Mouse (Mus musculus): ENCODE results near the gene Phospho1. TPM values are rescaled to one million over a fixed set of nuclear protein-coding genes. Genes with fewer than 3 reads are reported as not detected.
A peak's percentile ranks its signal among the peaks of the same experiment; 100 is the strongest.
"Not testable (repeated sequence)": the region's sequence is repeated elsewhere in the genome, so short reads cannot be mapped to it uniquely, and the experiment has no call there.

Gene Phospho1
- total RNA-seq, 4 experiments from 2014 or later: 44.2 to 51.8 (median 50.0) TPM

DNA sequence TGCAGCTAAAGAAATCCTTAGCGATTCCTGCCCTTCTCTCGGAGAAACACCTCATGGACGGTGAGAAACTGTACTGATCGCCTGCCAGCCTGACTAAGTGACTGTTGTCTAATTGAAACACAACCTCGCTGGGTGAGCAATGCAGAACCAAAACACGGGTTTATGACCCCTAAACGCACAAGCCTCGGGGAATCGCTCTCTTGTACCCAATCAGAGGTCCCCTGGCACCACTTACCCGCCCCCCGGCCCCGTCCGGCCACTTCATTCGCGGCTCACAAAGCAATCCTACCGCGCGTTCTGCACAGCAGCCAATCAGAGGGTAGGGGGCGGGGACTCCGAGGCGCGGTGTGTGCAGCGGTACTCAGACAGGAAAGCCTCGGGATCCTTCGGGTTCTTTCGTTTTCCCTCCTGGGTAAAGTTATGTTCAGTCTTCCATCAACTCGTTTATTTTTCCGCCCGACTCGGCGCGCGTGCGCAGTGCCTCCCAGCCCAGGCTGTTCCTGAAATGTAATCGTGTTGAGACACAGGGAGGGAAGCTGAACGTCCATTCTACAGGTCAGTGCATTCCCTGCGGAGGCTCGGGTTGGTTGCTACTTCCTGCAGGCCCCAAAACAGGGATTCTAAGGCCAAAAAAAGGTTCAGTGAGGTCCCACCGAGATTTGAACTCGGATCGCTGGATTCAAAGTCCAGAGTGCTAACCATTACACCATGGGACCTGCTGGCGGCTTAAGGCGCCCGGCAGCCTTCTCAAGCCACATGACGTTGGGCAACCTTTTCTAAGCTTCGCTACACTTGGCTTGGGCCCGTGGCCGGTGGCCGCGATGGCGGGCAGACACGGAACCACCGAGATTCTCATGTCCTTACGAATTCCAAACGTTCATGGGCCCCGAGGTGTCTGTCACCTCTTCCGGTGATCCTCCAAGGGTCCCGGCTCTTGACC lies 34.5 kb downstream of the Phospho1 start:
- peak; percentile 96 to 98 for DNase-seq (ENCODE audit: low spot score in 2 of 2)

DNA sequence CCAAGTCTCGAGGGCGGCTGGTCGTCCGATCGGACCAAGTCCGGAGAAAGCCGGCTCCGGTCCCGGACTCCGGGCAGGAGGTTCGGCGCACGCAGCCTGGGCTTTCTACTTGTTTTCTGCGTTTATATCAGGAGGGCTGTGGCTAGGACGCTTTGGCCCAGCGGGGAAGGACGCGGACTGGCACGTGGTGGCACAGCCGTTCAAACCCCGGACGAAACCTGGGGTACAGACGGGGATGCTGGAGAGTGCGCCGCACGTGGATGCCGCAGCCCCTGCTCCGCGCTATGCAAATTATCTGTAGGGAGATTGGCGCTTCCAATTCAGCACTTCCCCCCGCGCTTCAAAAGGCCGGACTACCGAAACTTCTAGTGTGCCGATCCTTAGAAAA lies 35.2 kb downstream of the Phospho1 start:
- DNase-seq (ENCODE audit: low spot score in 2 of 2): no peak

DNA sequence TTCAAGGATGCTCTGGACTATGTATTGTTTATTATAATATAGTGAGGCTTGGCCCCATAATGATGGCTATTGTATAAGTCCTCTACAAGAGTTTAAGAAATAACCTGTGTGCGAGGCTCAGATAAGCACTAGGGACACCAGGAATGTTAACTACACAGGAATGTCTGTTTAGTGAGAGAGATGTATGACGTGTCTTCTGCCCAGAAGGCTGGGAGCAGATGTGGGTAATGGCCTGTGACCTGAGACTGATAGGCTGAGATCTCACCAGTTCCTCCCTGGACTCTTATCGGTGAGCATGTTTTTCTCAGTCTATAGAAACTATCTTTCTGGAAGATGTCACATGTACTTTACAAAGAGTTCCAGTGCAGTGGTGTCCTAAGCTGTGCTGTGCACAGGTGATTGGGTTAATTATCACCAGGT lies 35.8 kb downstream of the Phospho1 start:
- no peak for DNase-seq (ENCODE audit: low spot score in 2 of 2)

DNA sequence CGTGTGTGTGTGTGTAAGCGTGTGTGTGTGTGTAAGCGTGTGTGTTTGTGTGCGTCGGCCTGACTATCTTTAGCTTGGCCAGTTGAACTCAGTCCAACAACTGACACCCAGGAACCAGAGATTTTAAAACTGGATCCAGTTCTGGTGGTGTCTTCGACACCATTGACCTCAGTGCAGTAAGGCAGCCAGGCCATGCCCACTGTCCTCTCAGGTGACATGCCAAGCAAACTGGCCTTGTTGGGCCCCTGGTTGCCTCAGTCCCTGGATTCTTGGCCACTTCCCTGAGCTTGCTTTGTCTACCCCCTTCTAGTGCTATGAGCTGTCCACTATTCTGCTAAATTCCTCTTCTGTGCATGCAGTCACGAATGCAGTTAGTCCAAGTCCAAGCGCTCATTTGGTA lies 37.1 kb downstream of the Phospho1 start:
- DNase-seq (ENCODE audit: low spot score in 2 of 2): no peak

DNA sequence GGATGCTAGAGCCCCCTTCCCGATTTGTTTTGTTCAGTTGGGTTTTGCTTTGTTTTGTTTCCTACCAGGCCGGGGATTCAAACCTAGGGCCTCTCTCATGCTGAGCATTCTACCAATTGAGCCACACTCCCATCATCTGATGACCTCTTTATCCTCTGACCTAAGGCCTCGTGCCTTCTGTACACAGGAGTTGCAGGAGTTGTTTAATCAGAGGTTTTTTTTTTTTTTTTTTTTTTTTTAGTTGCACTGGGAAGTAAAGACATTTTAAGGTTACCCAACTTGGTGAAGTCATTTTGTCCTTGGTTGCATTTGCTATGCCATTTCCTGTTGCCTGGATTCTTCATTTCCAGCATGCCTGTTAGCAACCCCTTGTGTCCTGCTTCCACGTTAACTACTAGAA lies 45.1 kb downstream of the Phospho1 start:
- DNase-seq (ENCODE audit: low spot score in 2 of 2): no peak

DNA sequence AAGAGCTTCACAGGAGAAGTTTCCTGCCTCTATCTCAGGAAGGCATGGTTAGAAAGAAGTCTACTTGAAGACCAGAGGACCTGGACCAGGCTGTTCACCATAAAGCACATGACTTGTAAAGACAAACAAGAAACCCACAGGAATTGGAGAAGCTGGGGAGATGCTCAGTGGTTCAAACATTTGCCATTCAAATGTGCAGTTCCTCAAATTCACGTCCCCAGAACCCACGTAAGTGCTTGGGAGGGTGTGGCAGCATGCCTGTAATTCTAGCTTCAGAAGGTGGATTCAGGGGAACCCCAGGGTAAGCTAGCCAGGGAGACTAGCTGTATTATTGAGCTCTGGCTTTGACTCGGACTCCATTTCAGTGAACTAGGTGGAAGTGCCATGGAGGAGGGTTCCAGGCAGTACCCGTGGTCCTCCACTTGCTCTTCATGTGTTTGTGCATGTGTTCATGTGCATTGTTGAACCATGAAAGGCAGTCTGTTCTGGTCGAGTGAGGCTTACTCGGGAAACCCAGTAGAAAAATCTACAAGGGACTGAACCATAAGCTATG lies 45.7 kb downstream of the Phospho1 start:
- no peak for DNase-seq (ENCODE audit: low spot score in 2 of 2)

DNA sequence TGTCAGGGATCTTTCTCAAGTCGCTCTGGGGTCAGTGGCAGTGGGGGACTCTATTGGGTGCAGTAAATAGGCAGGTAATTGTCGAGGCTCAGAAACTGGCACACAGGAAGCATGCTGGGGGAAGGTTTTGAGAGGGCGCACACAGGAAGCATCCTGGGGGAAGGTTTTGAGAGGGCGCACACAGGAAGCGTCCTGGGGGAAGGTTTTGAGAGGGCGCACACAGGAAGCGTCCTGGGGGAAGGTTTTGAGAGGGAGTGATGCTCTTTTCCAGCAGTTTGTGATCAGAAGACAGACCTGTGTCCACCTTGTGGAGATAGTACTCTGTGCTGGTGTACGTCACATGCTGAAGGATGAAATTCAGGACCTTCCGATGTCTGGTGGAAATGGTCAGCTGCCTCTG lies 51.5 kb downstream of the Phospho1 start:
- no peak for DNase-seq (ENCODE audit: low spot score in 2 of 2)

DNA sequence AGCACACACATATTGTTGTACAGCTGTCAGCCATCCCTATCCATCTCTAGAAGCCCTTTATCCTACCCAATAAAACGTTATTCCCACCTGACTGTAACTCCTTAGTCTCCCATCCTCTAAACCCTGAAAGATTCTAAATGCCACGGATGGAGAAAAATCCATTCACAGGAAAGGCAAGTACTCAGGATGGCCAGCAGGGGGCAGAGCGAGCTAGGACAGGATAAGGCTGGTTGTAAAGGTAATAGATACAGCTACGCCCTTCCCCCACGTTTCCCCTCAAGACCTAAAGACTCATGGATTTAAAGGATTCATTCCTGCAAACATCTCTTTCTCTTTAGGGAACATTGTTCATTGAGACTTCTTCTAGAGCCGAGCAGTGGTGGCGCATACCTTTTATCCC lies 52.0 kb downstream of the Phospho1 start:
- DNase-seq (ENCODE audit: low spot score in 2 of 2): peak in 1 of 2 experiments; percentile 17

DNA sequence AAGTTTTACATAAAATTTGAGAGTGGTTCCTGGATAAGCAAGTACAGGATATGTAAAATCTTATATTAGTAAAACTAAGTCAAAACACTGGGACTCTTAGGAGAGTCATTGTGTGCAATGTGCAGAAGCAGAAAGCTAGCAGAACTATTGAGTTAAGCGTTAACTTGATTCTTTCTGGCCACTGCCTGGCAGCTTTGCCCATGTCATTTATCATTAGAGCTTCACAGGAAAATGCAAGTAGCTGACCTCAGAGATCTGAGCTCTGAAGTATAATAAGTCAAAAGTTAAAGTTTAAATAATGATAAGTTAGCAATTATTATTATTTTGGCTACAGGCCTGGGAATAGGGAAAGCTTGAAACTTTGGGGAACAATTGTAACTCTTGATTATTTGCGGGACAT lies 55.6 kb downstream of the Phospho1 start:
- not testable (repeated sequence) for DNase-seq (ENCODE audit: low spot score in 2 of 2)

Other genes starting within 250 kb of the Phospho1 start
- 1 to 10 TPM; 1.9 to 2.8 (median 2.3) TPM for gene Ngfr, start 236.8 kb upstream of the Phospho1 start, total RNA-seq (2022)
- gene Phb, start 157.5 kb upstream of the Phospho1 start, total RNA-seq (2022): 100 to 1,000 TPM in 1 of 4 experiments, 10 to 100 TPM in 3; 85.9 to 105 (median 94.0) TPM
- gene Zfp652, start 111.8 kb upstream of the Phospho1 start, total RNA-seq (2022): 10 to 100 TPM; 47.8 to 49.7 (median 48.5) TPM
- 1 to 10 TPM; 1.9 to 2.4 (median 1.9) TPM for gene B130006D01Rik, start 100.9 kb upstream of the Phospho1 start, total RNA-seq (2022)
- gene Gngt2, start 12.7 kb downstream of the Phospho1 start, total RNA-seq (2022): 10 to 100 TPM in 2 of 4 experiments, 1 to 10 TPM in 2; 1.4 to 20.3 (median 11.8) TPM
- 10 to 100 TPM in 2 of 4 experiments, 1 to 10 TPM in 2; 5.0 to 38.5 (median 21.7) TPM for gene Abi3, start 18.0 kb downstream of the Phospho1 start, total RNA-seq (2022)
- gene B4galnt2, start 90.4 kb downstream of the Phospho1 start, total RNA-seq (2022): not detected
- gene Igf2bp1, start 181.4 kb downstream of the Phospho1 start, total RNA-seq (2022): not detected
- not detected for gene Gip, start 200.0 kb downstream of the Phospho1 start, total RNA-seq (2022)
- gene Snf8, start 210.4 kb downstream of the Phospho1 start, total RNA-seq (2022): 100 to 1,000 TPM in 1 of 4 experiments, 10 to 100 TPM in 3; 88.0 to 114 (median 95.9) TPM
- 10 to 100 TPM; 55.2 to 57.7 (median 57.1) TPM for gene Ube2z, start 240.9 kb downstream of the Phospho1 start, total RNA-seq (2022)

All from layer of hippocampus, adult 8-10 months (tissue).